Mouse (Mus musculus) thymus, adult 2 months (tissue): ENCODE results near the gene Rogdi. TPM values are rescaled to one million over a fixed set of nuclear protein-coding genes. Genes with fewer than 3 reads are reported as not detected.
A peak's percentile ranks its signal among the peaks of the same experiment; 100 is the strongest.

Experiments
- DNase-seq: peaks from one replicate; pipeline ENCODE4 v3.0.0; 2021
- H3K27ac ChIP-seq: fragments of 200-500 bp; 2 replicates; pipeline ENCODE4 v1.5.1; 2012; ENCODE audit warnings: low read length, control low read depth; ENCODE audit not compliant: control insufficient read depth, insufficient read depth
- H3K27me3 ChIP-seq: fragments of 200-500 bp; 2 replicates; pipeline ENCODE4 v1.6.1; 2012; ENCODE audit warnings: mild to moderate bottlenecking, low read length, moderate library complexity, mixed read lengths; ENCODE audit not compliant: control insufficient read depth, insufficient read depth
- H3K36me3 ChIP-seq: fragments of 200-500 bp; 2 replicates; pipeline ENCODE4 v1.6.1; 2012; ENCODE audit warnings: mild to moderate bottlenecking, low read length, moderate library complexity; ENCODE audit not compliant: control insufficient read depth, insufficient read depth
- H3K4me1 ChIP-seq: fragments of 200-500 bp; replicated peaks from 2 replicates; pipeline ENCODE4 v1.6.1; 2012; ENCODE audit warnings: low read length; ENCODE audit not compliant: control insufficient read depth, insufficient read depth
- H3K4me3 ChIP-seq: fragments of 200-500 bp; 2 replicates; pipeline ENCODE4 v1.5.1; 2012; ENCODE audit warnings: mild to moderate bottlenecking, low read length, control low read depth, moderate library complexity; ENCODE audit not compliant: control insufficient read depth, insufficient read depth
- CTCF ChIP-seq: fragments of 200-500 bp; IDR thresholded peaks from 2 replicates; pipeline ENCODE4 v1.5.1; 2012; ENCODE audit warnings: mild to moderate bottlenecking, control low read depth, low read length, moderate library complexity, borderline replicate concordance; ENCODE audit not compliant: control insufficient read depth, poor library complexity, insufficient read depth; ENCODE audit errors: extremely low read depth
- POLR2A ChIP-seq: fragments of 200-500 bp; IDR thresholded peaks from 2 replicates; pipeline ENCODE4 v1.6.1; 2012; ENCODE audit warnings: mild to moderate bottlenecking, low read length, control low read depth, moderate library complexity; ENCODE audit not compliant: control insufficient read depth, poor library complexity, insufficient read depth; ENCODE audit errors: extremely low read depth
- WGBS: fragments of 180-500 bp; shearing (Covaris S2); methylation state at CpG from one replicate; pipeline ENCODE4 v1.1.7; 2018; 5-methylcytosine and 5-hydroxymethylcytosine counted together
- polyA plus RNA-seq: library from polyadenylated mRNA; depleted of rRNA; stranded (reverse); fragments of >200 nt; gene quantifications from 2 replicates; pipeline ENCODE4 v1.2.3, GENCODE M21; 2012; rRNA removed

The Rogdi gene
- 117 and 142 TPM in 2 replicates for polyA plus RNA-seq

GRCm38 (mm10) chr16:5013054-5013838, at the start of gene Rogdi:
Gene Rogdi, minus strand, starts transcription at chr16:5013553.
- TF ChIP-seq POLR2A (peak; percentile 54; the same call in 1 of the 2 replicates), CTCF (peak; percentile 44; the same call in 1 of the 2 replicates)
- Histone ChIP-seq H3K27ac (no peak within 1 kb of the TSS), H3K4me1 (0 out of 2 replicates have a peak, but pooled peaks cover 2% of the 10 kb centered on the region), H3K27me3 (no peaks in the 10 kb centered on the region), H3K4me3 (peak within 1 kb of the TSS; percentile 58), H3K36me3 (peaks cover 22% of the 10 kb centered on the region)
- WGBS = under 1% methylated on average over 63 of the region's 63 CpGs
- peak; percentile 96 for DNase-seq

- WGBS = 93% methylated on average over 1 of the region's 1 CpGs
- no peak overlapping the region for H3K4me3 ChIP-seq
- H3K27me3 ChIP-seq = no peaks in the 10 kb centered on the region
- no peak for DNase-seq
- TF ChIP-seq POLR2A = no peak
- TF ChIP-seq CTCF = no peak
- H3K36me3 ChIP-seq = peaks cover 54% of the 10 kb centered on the region
- H3K27ac ChIP-seq = no peak overlapping the region
- no peaks in the 10 kb centered on the region for H3K4me1 ChIP-seq
These were observed 44.8 kb upstream of the Rogdi start for GRCm38 (mm10) chr16:5058114-5058513.

DNA sequence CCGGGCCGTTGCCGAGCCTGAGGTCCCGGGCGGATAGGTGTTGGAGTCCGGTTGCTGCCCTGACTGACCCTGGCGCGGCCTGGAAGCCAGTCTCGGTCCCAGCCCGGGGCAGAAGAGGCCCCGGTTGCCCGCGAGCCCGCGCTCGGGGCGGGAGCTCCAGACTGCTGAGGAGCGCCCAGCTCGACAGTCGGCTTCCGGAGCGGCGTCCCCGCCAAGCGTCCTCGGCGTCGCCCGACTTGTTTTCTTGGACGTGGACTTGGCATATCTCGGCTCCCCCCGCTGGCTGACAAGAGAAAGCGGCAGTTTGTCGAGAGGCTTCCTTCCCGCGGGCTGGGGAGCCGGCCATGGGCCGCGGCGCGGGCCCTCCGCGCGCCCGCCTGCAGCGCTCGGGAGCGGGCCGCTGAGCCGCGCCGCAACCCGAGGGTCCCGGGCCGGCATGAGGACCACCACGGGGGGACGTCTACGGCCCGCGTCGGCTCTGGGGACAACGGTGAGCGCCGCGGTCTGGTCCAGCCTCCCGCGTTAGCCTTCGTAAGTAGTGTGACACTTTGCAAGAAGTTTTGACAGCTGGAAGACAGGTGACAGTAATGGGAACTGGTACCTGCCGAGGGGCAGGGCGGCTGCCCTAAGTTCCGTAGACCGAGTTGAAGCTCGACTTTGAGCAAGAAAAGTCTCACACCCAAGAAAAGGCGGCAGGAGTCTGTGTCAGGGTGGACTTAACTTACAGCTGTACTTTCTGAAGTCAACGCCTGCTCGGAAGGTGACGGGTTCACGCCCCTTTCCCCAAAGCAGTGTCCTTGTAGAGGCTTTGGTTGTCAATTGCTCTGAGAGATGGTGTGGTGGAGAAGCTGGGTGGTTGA, 37.1 kb upstream of the Rogdi start:
- WGBS = under 1% methylated on average over 78 of the region's 78 CpGs
- DNase-seq = peak; percentile 83

GRCm38 (mm10) chr16:5049774-5050234, 36.5 kb upstream of the Rogdi start, which contains the start of the genes Glyr1 and Ubn1:
Gene Glyr1, minus strand, starts transcription at chr16:5049863.
Gene Ubn1, plus strand, starts transcription at chr16:5050057.
- under 1% methylated on average over 56 of the region's 56 CpGs for WGBS
- no peaks in the 10 kb centered on the region for H3K27me3 ChIP-seq
- H3K27ac ChIP-seq = peak within 1 kb of the TSS; percentile 64
- peaks cover 20% of the 10 kb centered on the region for H3K36me3 ChIP-seq
- peaks cover 7% of the 10 kb centered on the region for H3K4me1 ChIP-seq
- peak; percentile 99 for DNase-seq
- H3K4me3 ChIP-seq = peak within 1 kb of the TSS; percentile 60
- TF ChIP-seq CTCF (0 out of 2 replicates have a peak, but pooled peaks have one; percentile 65), POLR2A (peak; percentile 91)

More for the DNA sequence above, 37.1 kb upstream of the Rogdi start:
- Histone ChIP-seq H3K27me3 (no peaks in the 10 kb centered on the region), H3K27ac (peak overlapping the region; percentile 64), H3K4me1 (peaks cover 7% of the 10 kb centered on the region), H3K36me3 (peaks cover 20% of the 10 kb centered on the region), H3K4me3 (peak overlapping the region; percentile 53)
- peak; percentile 4; the same call in 1 of the 2 replicates for TF ChIP-seq POLR2A
- 0 out of 2 replicates have a peak, but pooled peaks have one; percentile 4 for TF ChIP-seq CTCF

DNA sequence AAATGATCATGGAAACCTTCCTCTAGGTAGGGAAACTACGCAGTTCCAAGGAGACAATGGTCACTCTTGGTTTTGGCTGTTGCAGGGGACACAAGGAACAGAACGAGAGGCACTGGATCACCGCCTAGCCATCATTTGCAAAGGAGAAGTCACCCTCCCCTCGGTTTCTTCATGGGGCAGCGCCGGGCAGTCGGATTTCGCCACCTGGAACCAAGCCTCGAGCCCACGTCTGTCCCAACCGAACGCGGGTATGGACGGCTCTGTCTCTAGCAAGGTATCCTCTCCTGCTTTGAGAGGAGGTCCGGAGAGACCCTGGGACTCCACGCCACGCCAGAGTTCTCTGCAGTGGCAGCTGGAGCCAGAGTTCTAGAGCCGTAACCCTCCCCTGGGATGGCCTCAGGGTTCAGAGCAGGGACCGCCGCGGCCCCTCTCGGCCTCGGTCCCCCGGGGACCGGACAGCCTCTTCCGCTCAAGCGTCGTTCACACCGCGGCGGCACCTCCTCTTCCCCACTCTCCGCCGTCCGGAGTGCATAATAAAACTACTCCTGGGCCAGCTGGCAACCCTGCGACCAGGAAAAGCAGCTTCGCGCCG, 35.9 kb upstream of the Rogdi start:
- under 1% methylated on average over 38 of the region's 38 CpGs for WGBS
- DNase-seq = no peak
- TF ChIP-seq POLR2A (no peak), CTCF (no peak)
- Histone ChIP-seq H3K4me3 (peak overlapping the region; percentile 60), H3K27me3 (no peaks in the 10 kb centered on the region), H3K36me3 (peaks cover 24% of the 10 kb centered on the region), H3K4me1 (peaks cover 7% of the 10 kb centered on the region), H3K27ac (no peak overlapping the region)

GRCm38 (mm10) chr16:5045322-5045721, 32.0 kb upstream of the Rogdi start:
- Histone ChIP-seq H3K27me3 (no peaks in the 10 kb centered on the region), H3K4me1 (peaks cover 3% of the 10 kb centered on the region; the same call in 1 of the 2 replicates), H3K27ac (no peak overlapping the region), H3K4me3 (no peak overlapping the region), H3K36me3 (peaks cover 62% of the 10 kb centered on the region)
- no peak for TF ChIP-seq CTCF
- TF ChIP-seq POLR2A = no peak
- WGBS = 98% methylated on average over 3 of the region's 3 CpGs
- no peak for DNase-seq
